Mouse (Mus musculus): ENCODE results near the gene Ifitm10.

DNA sequence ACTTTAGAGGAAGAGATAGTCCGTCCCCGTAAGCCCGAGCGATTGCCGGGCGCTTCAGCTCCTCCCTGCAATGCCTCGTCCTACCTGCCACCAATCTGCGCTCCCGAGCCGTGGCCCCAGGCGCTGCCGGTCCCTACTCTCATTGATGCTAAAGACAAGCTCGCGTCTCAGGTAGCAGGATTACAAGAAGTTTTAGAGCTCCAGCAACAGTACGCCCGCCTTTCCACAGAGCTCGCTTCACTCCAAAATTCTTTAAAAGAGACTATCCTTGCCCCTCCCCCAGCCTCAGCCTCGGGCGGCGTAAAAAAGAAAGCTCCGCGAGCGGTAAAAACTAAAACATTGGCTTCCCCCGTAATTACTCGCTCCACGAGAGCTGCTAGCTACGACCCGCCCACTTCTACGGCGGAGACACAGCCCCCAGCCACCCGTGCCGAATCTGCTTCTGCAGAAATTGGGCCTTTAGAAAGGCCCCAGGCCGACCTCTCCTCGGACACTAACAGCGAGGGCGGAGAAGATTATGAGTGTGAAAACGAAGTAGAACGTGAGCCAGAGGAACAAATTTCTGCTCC, 89.4 kb downstream of the Ifitm10 start:
- peak; percentile 13; the same call in 1 of the 2 replicates for TF ChIP-seq CTCF (IDR thresholded peaks at IDR 0.05; ENCODE audit: low read depth)
- TF ChIP-seq EP300 (IDR thresholded peaks at IDR 0.05; ENCODE audit: low read depth), result no peak
